In the genomic region with DNA sequence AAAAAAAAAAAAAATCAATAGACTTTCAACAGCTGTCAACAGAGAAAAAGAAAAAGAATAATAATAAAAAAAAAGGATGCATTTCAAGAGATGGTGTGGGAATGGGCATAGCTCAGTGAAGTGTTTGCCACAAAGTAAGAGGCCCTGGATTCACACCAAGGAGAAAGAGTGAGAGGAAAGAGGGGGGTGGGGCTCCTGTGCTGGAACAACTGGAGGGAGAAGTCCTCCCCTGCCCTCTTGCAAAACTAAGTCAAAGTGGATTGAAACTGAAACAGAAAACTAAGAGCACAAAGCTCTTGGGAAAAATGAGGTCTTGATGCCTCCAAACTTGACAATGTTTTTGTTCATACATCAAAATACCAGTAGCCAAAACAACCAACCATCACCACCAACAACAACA, we compare ENCODE assay signal across 14 mouse cellular contexts. TPM values are rescaled to one million over a fixed set of nuclear protein-coding genes. Genes with fewer than 3 reads are reported as not detected.
DNase-seq lines count a peak whose midpoint lies in the region; ATAC-seq and TF ChIP-seq lines count a peak whose summit lies in the region.
"Had no signal": no experiment of that assay in that cellular context is flagged by ENCODE, and none has a peak within 500 bp of the region (broad histone marks: within the 10 kb centered on the region; RNA-seq: fewer than 3 reads in every experiment).

No protein-coding gene starts in this region.

- no peak for TF ChIP-seq CTCF in intestine, postnatal 0 days (IDR thresholded peaks at IDR 0.05; ENCODE audit: low read depth)

- H3K36me3 ChIP-seq in intestine, postnatal 0 days (ENCODE audit: control insufficient read depth, insufficient read depth), result peaks cover 5% of the 10 kb centered on the region; the same call in 1 of the 2 replicates
- H3K36me3 ChIP-seq in intestine, embryonic 15.5 days, result no peaks in the 10 kb centered on the region
- H3K36me3 ChIP-seq: stomach, embryonic 15.5 days had no signal

- ATAC-seq in intestine, postnatal 0 days, result peak; percentile 51; the same call in 1 of the 2 replicates
- ATAC-seq in intestine, embryonic 15.5 days, result no peak
- no peak for ATAC-seq in activated CD4-positive, CD25-positive, alpha-beta regulatory T cell, adult 4 months

- H3K4me1 ChIP-seq in intestine, postnatal 0 days (replicated peaks; ENCODE audit: control insufficient read depth, insufficient read depth, low read length), result no peaks in the 10 kb centered on the region
- no peaks in the 10 kb centered on the region for H3K4me1 ChIP-seq in intestine, embryonic 15.5 days (replicated peaks)
- peaks cover 13% of the 10 kb centered on the region for H3K4me1 ChIP-seq in brown adipose tissue, adult 24 weeks (ENCODE audit: control insufficient read depth, insufficient read depth, insufficient read length, low read length)
- H3K4me1 ChIP-seq: limb, embryonic 12.5 days; stomach, embryonic 15.5 days had no signal

- no peak overlapping the region for H3K27ac ChIP-seq in intestine, postnatal 0 days (ENCODE audit: low read depth, low read length)
- H3K27ac ChIP-seq in intestine, embryonic 15.5 days, result no peak overlapping the region
- peak overlapping the region; percentile 82 for H3K27ac ChIP-seq in brown adipose tissue, adult 24 weeks (replicated peaks; ENCODE audit: low read depth, low read length)
- H3K27ac ChIP-seq: limb, embryonic 12.5 days; stomach, embryonic 15.5 days had no signal

- H3K27me3 ChIP-seq in intestine, postnatal 0 days (replicated peaks; ENCODE audit: control insufficient read depth, insufficient read depth, low read length), result no peaks in the 10 kb centered on the region
- no peaks in the 10 kb centered on the region for H3K27me3 ChIP-seq in intestine, embryonic 15.5 days (replicated peaks)
- H3K27me3 ChIP-seq: limb, embryonic 12.5 days; stomach, embryonic 15.5 days had no signal

- no peak overlapping the region for H3K4me2 ChIP-seq in intestine, postnatal 0 days (replicated peaks; ENCODE audit: low read depth)
- no peak overlapping the region for H3K4me2 ChIP-seq in intestine, embryonic 15.5 days (replicated peaks)
- H3K4me2 ChIP-seq: limb, embryonic 12.5 days; stomach, embryonic 15.5 days had no signal

- H3K4me3 ChIP-seq in intestine, postnatal 0 days (ENCODE audit: low read depth, low read length), result no peak overlapping the region
- H3K4me3 ChIP-seq in intestine, embryonic 15.5 days (replicated peaks), result no peak overlapping the region
- H3K4me3 ChIP-seq in brown adipose tissue, adult 24 weeks (ENCODE audit: insufficient read depth, low read depth, low read length), result no peak overlapping the region
- H3K4me3 ChIP-seq: limb, embryonic 12.5 days; stomach, embryonic 15.5 days had no signal

- no peaks in the 10 kb centered on the region for H3K9me3 ChIP-seq in intestine, postnatal 0 days (ENCODE audit: control insufficient read depth)
- H3K9me3 ChIP-seq in intestine, embryonic 15.5 days, result no peaks in the 10 kb centered on the region
- H3K9me3 ChIP-seq: limb, embryonic 12.5 days; stomach, embryonic 15.5 days had no signal

- DNase-seq in adipocyte (ENCODE audit: low spot score), result peak; percentile 98
- DNase-seq in lung, postnatal 25 days (ENCODE audit: low spot score), result peak; percentile 65
- DNase-seq in urinary bladder, postnatal 14 days (ENCODE audit: low spot score), result no peak
- DNase-seq: cerebellum, adult 9-10 months; embryo, embryonic 11 days; kidney, postnatal 14 days; right cerebral cortex, postnatal 4 days; thymus, postnatal 36 days had no signal

- no peak overlapping the region for H3K9ac ChIP-seq in intestine, postnatal 0 days (ENCODE audit: low read depth, low read length)
- H3K9ac ChIP-seq in intestine, embryonic 15.5 days, result no peak overlapping the region
- H3K9ac ChIP-seq: limb, embryonic 12.5 days; stomach, embryonic 15.5 days had no signal

RNA-seq across cellular contexts. Expression of a gene that starts 28.4 kb away (rescaled TPM):
- polyA plus RNA-seq in intestine, postnatal 0 days (2015; fragmentation: Nextera tagmentation; extraction: Ambion mirVana), result 7.8 and 8.1 TPM in 2 replicates
- 12.3 and 15.5 TPM in 2 replicates for polyA plus RNA-seq in intestine, embryonic 15.5 days (2015; fragmentation: Nextera tagmentation; extraction: Ambion mirVana)
- polyA plus RNA-seq in brown adipose tissue, adult 24 weeks (2012; ENCODE audit: insufficient read depth, insufficient read length, missing spikeins), result 15.0 and 19.7 TPM in 2 replicates
- polyA plus RNA-seq in activated CD4-positive, CD25-positive, alpha-beta regulatory T cell, adult 4 months (2017; shearing (Covaris generic)), result 10 to 100 TPM; 41.7 to 50.0 TPM
